Mouse (Mus musculus): ENCODE results near the gene Gm20481.
"Not testable (repeated sequence)": the region's sequence is repeated elsewhere in the genome, so short reads cannot be mapped to it uniquely, and the experiment has no call there.

Gm20481 gene

DNA sequence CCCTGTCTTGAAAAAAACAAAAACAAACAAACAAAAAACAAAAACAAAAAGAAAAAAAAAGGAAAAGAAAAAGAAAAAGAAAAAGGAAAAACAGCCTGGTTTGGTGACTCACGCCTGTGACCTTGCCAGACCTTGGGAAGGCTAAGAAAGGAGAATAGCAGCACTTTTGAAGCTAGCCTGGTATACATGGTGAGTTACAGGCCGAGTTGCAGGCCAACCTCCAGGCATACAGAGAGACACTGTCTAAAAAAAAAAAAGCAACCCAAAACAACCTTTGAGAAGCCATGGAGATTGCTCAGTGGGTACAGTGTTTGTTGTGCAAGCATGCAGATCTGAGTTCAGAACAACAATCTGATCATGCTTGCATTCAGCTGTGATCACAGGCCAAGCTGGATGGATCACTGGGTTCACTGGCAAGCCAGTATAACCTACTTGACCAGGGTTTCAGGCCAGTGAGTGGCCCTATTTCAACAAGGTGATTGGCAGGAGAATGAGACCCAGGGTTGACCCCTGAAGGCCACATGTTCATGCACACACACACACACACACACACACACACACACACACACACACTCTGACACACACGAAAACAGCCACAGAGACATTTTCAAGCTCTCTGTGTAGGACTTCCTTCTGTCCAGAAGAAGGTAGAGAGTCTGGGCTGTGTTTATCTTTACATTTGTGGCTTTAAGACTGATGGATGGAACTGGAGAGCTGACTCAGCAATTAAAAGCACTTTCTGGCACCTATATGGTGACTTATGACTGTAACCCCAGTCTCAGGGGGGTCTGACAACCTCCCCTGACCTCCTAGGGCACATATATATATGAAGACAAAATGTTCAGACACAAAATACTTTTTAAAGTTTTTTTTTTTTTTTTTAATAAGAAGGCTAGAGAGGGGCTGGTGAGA lies 6.1 kb downstream of the Gm20481 start:
- DNase-seq (ENCODE audit: low spot score in 2 of 2) = no peak

- DNase-seq (ENCODE audit: low spot score in 2 of 2) = no peak
Observed at GRCm38 (mm10) chr17:34977000-34977399, 7.3 kb downstream of the Gm20481 start.

DNA sequence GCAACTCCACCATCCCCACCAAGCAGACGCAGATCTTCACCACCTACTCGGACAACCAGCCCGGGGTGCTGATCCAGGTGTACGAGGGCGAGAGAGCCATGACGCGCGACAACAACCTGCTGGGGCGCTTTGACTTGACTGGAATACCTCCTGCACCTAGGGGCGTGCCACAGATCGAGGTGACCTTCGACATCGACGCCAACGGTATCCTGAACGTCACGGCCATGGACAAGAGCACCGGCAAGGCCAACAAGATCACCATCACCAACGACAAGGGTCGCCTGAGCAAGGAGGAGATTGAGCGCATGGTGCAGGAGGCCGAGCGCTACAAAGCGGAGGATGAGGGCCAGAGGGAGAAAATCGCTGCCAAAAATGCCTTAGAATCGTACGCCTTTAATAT lies 8.5 kb downstream of the Gm20481 start:
- DNase-seq (ENCODE audit: low spot score in 2 of 2) = no peak

- DNase-seq (ENCODE audit: low spot score in 2 of 2) = no peak
Observed at GRCm38 (mm10) chr17:34979631-34980030, 9.9 kb downstream of the Gm20481 start.

DNA sequence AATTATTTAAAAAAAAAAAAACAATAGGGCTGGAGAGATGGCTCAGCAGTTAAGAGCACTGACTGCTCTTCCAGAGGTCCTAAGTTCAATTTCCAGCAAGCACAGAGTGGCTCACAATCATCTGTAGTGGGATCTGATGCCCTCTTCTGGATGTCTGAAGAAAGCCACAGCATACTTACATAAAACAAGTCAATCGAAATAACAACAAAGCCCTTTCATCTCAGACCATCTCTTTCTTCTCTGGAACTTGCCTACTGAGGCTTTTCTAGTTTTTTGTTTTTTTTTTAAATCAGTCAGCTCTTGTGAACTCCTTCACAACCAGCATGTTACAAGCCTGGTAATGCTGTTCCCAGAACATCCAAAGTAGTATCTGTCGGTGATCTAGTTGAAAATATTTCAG lies 10.9 kb downstream of the Gm20481 start:
- DNase-seq (ENCODE audit: low spot score in 2 of 2) = no peak

GRCm38 (mm10) chr17:34981690-34982180 lies 12.0 kb downstream of the Gm20481 start, which contains the start of gene Lsm2:
Gene Lsm2 (plus strand): TSS chr17:34981862.
- DNase-seq (ENCODE audit: low spot score in 2 of 2) = peak; percentile 90 to 91

DNA sequence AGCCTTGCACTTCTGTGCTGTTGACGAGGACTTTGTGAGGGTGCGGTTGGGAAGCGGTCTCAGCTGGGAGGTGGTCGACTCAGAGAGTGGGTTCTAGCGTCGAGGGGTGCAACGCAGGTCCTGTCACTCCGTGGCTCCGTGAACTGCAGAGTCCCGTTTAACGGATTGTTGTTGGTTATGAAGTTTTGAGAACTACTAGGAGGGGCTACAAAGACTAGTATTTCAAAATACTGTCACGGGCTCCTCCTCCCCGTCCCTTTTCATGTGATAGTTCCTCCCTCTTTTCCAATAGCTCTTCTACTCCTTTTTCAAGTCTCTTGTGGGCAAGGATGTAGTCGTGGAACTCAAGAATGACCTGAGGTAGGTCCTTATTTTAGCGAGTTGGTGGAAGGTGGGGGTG lies 12.6 kb downstream of the Gm20481 start:
- no peak for DNase-seq (ENCODE audit: low spot score in 2 of 2)

DNA sequence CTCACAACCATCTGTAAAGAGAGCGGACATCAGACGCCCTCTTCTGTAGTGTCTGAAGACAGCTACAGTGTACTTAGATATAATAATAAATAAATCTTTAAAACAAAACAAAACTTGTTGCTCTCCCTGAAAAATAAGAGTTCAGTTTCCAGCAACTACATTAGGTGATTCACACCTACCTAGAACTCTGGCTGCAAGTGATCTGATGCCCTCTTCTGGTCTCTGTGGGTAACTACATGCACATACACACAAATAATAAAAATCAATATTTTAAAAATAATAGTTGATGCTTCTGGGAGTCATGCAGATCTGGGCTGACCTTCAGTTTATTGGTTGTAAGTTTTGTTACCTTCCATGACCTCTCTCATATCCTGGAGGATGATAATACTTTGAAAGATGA lies 14.5 kb downstream of the Gm20481 start:
- DNase-seq (ENCODE audit: low spot score in 2 of 2) = no peak

GRCm38 (mm10) chr17:34994751-34995150 lies 25.0 kb downstream of the Gm20481 start:
- no peak for DNase-seq (ENCODE audit: low spot score in 2 of 2)

GRCm38 (mm10) chr17:34995192-34995591 lies 25.5 kb downstream of the Gm20481 start:
- not testable (repeated sequence) for DNase-seq (ENCODE audit: low spot score in 2 of 2)

DNA sequence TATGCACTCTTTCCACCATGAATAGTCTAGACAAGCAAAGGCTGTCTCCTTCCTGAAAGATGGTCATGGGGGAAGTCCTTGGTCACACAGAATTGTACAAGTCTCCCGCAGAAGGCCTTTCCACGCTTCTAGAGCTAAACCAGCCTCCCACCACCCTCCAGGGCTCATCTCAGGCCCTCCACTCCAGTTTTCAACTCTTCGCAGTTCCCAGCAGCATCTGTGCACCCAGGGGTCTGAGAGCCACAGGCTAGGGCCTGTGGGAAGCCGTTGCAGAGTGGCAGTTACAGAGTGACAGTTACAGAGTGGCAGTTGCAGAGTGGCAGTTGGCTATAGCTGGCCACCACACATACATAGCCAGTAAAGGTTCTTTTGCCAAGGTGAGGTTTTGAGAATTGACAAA lies 26.2 kb downstream of the Gm20481 start:
- not testable (repeated sequence) for DNase-seq (ENCODE audit: low spot score in 2 of 2)

- DNase-seq (ENCODE audit: low spot score in 2 of 2) = no peak
Observed at GRCm38 (mm10) chr17:34996411-34997141, 26.9 kb downstream of the Gm20481 start.

- no peak for DNase-seq (ENCODE audit: low spot score in 2 of 2)
Observed at GRCm38 (mm10) chr17:34997142-34997483, 27.4 kb downstream of the Gm20481 start.

GRCm38 (mm10) chr17:34998526-34999430 lies 29.1 kb downstream of the Gm20481 start:
- no peak for DNase-seq (ENCODE audit: low spot score in 2 of 2)

DNA sequence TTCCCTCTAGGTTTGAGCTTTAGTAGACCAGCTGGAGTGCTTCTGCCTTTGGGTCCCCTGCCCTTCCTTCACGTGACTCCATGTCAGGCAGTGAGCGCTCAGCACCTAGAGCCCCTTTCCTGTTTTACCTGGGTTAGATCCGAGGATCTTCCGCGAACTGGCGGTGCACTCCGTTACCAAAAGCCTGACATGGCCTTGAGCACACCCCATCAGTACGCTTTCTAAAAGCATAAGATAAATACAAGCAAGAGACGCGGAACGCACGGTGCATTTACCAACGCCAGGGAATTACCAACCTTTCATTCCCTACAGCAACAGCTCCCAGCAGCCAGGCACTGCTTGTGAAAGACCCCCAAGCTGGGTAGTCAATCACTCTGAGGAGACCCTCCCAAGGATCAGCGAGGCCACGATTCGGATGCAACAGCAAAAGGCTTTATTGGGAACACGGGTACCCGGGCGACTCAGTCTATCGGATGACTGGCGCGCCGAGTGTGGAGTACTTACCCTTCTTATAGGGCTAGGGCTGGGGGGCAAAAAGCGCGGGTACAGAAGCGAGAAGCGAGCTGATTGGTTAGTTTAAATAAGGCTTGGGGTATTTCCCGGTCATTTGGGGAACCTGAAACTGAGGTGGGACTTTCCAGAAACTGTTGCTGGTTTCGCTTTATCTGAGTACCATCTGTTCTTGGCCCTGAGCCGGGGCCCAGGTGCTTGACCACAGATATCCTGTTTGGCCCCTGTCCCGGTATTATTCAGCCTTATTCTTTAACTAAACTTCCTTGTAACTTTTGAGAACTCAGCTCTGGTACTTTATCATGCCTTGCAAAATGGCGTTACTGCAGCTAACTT lies 30.4 kb downstream of the Gm20481 start:
- not testable (repeated sequence) for DNase-seq (ENCODE audit: low spot score in 2 of 2)

GRCm38 (mm10) chr17:35000717-35001451 lies 31.2 kb downstream of the Gm20481 start, which contains the start of gene Vars:
Gene Vars (plus strand): TSS chr17:35000987.
- peak; percentile 82 to 85 for DNase-seq (ENCODE audit: low spot score in 2 of 2)

- no peak for DNase-seq (ENCODE audit: low spot score in 2 of 2)
Observed at GRCm38 (mm10) chr17:35001452-35002152, 31.9 kb downstream of the Gm20481 start.

DNA sequence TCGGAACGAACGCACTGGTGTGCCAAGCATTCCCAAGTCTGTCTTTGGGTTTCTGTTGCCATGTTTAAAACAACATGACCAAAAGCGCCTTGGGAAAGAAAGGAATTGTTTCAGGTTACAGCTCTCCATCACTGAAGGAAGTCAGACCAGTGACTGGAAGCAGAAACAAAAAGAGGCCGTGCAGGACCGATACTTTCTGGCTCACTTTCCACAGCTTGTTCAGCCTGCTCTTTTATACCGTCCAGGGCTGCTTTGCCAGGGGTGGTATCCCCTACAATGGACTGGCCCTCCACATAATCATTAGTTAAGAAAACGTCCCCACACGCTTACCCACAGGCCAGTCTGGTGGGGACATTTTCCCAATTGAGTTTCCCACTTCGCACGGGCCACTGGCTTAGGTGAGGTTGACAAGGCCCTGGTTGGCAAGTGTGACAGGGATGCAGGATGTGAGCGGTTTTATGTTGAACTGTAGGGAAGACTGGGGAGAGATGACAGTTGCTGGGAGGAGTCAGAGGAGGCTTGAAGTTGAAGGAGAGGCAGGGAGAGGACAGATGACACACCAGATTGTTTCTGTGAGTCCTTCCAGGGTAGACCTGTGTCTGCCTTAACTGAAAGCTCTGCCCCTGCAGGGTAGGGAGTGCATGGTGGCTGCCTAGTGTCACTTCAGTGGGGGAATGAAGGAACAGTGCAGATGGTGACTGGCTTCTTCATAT lies 32.6 kb downstream of the Gm20481 start:
- DNase-seq (ENCODE audit: low spot score in 2 of 2) = no peak
